Mouse (Mus musculus): Measurements from ENCODE around the gene Rasgrp3. TPM values are rescaled to one million over a fixed set of nuclear protein-coding genes. Genes with fewer than 3 reads are reported as not detected.

The Rasgrp3 gene
- polyA plus RNA-seq, 1 experiment: 0.60 TPM

DNA sequence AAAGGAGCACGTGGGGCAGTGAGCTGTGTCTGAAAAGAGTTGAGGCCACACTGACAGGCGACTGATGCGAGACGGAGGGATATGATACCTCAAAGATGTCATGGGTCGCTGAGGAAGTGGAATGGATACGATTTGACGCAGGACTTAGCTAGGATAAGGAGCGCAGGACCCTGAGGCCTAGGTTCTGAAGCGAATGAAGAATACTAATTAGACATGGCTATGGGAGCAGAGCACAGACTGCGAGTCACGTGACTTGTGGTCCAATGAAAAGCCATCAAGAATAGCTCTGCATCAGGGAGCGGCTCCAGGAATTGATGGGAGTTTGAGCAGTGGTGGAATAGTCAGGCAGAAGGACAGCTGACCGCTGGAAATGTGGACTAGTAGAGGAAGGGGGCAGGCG is 3.4 kb downstream of the Rasgrp3 start:
- Histone ChIP-seq H3K27me3 (ENCODE audit: control insufficient read depth, insufficient read depth, low read length, poor library complexity, severe bottlenecking) (no peaks in the 10 kb centered on the region), H3K4me3 (ENCODE audit: low read depth, low read length) (no peak overlapping the region), H3K36me3 (ENCODE audit: control insufficient read depth, insufficient read depth, low read length, poor library complexity, severe bottlenecking) (no peaks in the 10 kb centered on the region), H3K4me1 (ENCODE audit: control insufficient read depth, insufficient read depth, low read length) (no peaks in the 10 kb centered on the region), H3K9ac (ENCODE audit: low read depth, poor library complexity, severe bottlenecking) (no peak overlapping the region), H3K27ac (ENCODE audit: insufficient read depth, low read length) (no peak overlapping the region), H3K9me3 (replicated peaks; ENCODE audit: control insufficient read depth, insufficient read depth, low read length, poor library complexity, severe bottlenecking) (no peaks in the 10 kb centered on the region)
- TF ChIP-seq CTCF (IDR thresholded peaks at IDR 0.05; ENCODE audit: low read depth, low read length) (no peak), EP300 (IDR thresholded peaks at IDR 0.05; ENCODE audit: insufficient read depth, low read depth, low read length) (no peak), POLR2A (IDR thresholded peaks at IDR 0.05; ENCODE audit: insufficient read depth, low read length) (no peak)

DNA sequence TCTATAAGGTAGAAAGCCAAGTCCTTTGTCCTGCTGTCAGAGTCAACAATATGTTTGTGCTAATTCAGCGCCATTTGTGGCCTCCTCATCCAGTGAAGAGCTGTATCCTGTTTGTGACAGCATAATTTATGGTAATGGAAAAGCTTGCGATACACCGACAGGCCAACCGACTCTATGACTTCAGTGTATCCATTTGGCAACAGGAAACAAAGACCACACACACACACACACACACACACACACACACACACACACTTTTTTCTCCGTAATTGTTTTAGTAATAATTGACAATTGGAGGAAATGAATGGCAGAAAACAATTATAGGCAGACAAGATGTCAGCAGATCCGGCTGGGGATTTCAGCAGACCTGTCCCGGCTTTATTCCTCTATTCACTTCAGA is 4.9 kb downstream of the Rasgrp3 start:
- H3K4me1 ChIP-seq (ENCODE audit: control insufficient read depth, insufficient read depth, low read length): no peaks in the 10 kb centered on the region
- H3K27me3 ChIP-seq (ENCODE audit: control insufficient read depth, insufficient read depth, low read length, poor library complexity, severe bottlenecking): no peaks in the 10 kb centered on the region
- no peak overlapping the region for H3K27ac ChIP-seq (ENCODE audit: insufficient read depth, low read length)
- no peaks in the 10 kb centered on the region for H3K36me3 ChIP-seq (ENCODE audit: control insufficient read depth, insufficient read depth, low read length, poor library complexity, severe bottlenecking)
- no peak overlapping the region for H3K4me3 ChIP-seq (ENCODE audit: low read depth, low read length)
- no peak for TF ChIP-seq EP300 (IDR thresholded peaks at IDR 0.05; ENCODE audit: insufficient read depth, low read depth, low read length)
- TF ChIP-seq POLR2A (IDR thresholded peaks at IDR 0.05; ENCODE audit: insufficient read depth, low read length): no peak
- no peak for TF ChIP-seq CTCF (IDR thresholded peaks at IDR 0.05; ENCODE audit: low read depth, low read length)
- no peaks in the 10 kb centered on the region for H3K9me3 ChIP-seq (replicated peaks; ENCODE audit: control insufficient read depth, insufficient read depth, low read length, poor library complexity, severe bottlenecking)
- H3K9ac ChIP-seq (ENCODE audit: low read depth, poor library complexity, severe bottlenecking): no peak overlapping the region

DNA sequence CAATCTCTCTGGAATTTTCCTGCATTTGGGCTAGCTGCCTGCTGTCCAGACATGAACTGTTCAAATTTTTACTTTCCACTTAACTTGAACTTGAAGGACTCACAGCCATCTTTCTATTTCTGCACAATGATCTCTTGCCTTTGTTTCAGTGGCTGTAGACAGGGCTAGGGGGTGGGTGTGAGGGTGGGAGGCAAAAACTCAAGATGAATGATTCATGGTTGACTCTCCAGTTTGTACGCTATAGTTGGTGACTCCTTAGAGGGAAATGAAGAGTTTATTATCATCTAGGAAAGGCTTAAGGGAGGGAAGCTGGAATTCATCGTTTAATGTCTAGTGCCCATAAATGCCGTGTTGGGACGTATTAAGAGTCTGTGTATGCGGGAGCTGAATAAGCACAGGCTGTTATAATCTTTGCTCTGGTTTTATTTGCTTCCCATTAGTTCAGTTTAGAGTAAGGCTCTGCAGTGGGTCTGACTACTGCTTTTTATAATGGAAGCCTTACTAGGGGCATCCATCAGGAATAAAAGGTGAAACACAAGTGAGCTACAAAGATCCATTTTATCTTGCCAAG is 5.6 kb downstream of the Rasgrp3 start:
- H3K4me3 ChIP-seq (ENCODE audit: low read depth, low read length): no peak overlapping the region
- no peak for TF ChIP-seq POLR2A (IDR thresholded peaks at IDR 0.05; ENCODE audit: insufficient read depth, low read length)
- TF ChIP-seq EP300 (IDR thresholded peaks at IDR 0.05; ENCODE audit: insufficient read depth, low read depth, low read length): no peak
- no peak for TF ChIP-seq CTCF (IDR thresholded peaks at IDR 0.05; ENCODE audit: low read depth, low read length)
- H3K4me1 ChIP-seq (ENCODE audit: control insufficient read depth, insufficient read depth, low read length): no peaks in the 10 kb centered on the region

DNA sequence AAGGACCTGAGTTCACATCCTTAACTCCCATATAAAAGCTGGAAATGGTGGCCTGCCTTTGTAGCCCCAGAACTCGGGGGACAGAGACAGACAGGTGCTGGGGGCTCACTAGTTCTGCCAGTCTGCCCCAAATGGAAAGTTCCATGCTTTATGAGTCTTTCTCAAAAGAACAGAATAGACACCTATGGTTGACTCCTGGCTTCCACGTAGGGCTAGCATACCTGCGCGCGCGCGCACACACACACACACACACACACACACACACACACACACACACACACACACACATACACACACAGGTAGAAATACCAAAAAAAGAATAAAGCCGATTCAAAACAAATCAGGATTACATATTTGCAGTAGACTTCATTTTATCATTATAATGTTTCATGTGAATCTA is 6.7 kb downstream of the Rasgrp3 start:
- H3K27me3 ChIP-seq (ENCODE audit: control insufficient read depth, insufficient read depth, low read length, poor library complexity, severe bottlenecking): no peaks in the 10 kb centered on the region
- TF ChIP-seq EP300 (IDR thresholded peaks at IDR 0.05; ENCODE audit: insufficient read depth, low read depth, low read length): no peak
- TF ChIP-seq POLR2A (IDR thresholded peaks at IDR 0.05; ENCODE audit: insufficient read depth, low read length): no peak
- no peak for TF ChIP-seq CTCF (IDR thresholded peaks at IDR 0.05; ENCODE audit: low read depth, low read length)
- H3K36me3 ChIP-seq (ENCODE audit: control insufficient read depth, insufficient read depth, low read length, poor library complexity, severe bottlenecking): no peaks in the 10 kb centered on the region
- no peaks in the 10 kb centered on the region for H3K4me1 ChIP-seq (ENCODE audit: control insufficient read depth, insufficient read depth, low read length)
- no peak overlapping the region for H3K4me3 ChIP-seq (ENCODE audit: low read depth, low read length)
- H3K27ac ChIP-seq (ENCODE audit: insufficient read depth, low read length): no peak overlapping the region
- H3K9me3 ChIP-seq (replicated peaks; ENCODE audit: control insufficient read depth, insufficient read depth, low read length, poor library complexity, severe bottlenecking): no peaks in the 10 kb centered on the region
- H3K9ac ChIP-seq (ENCODE audit: low read depth, poor library complexity, severe bottlenecking): no peak overlapping the region

More for the DNA sequence above, 5.6 kb downstream of the Rasgrp3 start:
- no peaks in the 10 kb centered on the region for H3K36me3 ChIP-seq (ENCODE audit: control insufficient read depth, insufficient read depth, low read length, poor library complexity, severe bottlenecking)
- no peak overlapping the region for H3K27ac ChIP-seq (ENCODE audit: insufficient read depth, low read length)
- no peak overlapping the region for H3K9ac ChIP-seq (ENCODE audit: low read depth, poor library complexity, severe bottlenecking)
- H3K27me3 ChIP-seq (ENCODE audit: control insufficient read depth, insufficient read depth, low read length, poor library complexity, severe bottlenecking): no peaks in the 10 kb centered on the region
- H3K9me3 ChIP-seq (replicated peaks; ENCODE audit: control insufficient read depth, insufficient read depth, low read length, poor library complexity, severe bottlenecking): no peaks in the 10 kb centered on the region

DNA sequence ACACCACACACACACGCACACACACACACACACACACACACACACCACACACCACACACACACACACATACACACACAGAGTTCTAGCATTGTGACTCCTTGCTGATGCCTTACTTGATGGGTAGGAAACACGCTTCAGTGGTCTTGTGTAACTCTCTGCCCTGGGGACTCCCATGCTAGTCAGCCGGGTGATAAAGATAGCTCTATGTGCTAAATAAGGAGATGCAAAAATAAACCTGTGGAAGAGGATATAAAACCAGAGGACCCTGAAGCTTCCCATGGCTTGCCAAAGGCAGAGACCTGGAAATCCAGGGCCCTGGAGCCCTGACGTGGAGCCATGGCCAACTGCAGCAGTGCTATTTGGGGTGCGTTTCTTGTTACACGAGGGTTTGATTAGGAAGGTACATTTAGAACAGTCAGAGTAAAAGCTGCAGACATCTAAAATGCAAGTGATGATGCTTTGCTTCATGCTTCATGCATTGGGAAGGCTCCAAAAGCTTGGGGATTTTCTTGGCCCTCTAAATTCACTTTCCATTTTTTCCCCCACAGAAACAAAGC is 7.4 kb downstream of the Rasgrp3 start:
- Histone ChIP-seq H3K9me3 (replicated peaks; ENCODE audit: control insufficient read depth, insufficient read depth, low read length, poor library complexity, severe bottlenecking) (no peaks in the 10 kb centered on the region), H3K27ac (ENCODE audit: insufficient read depth, low read length) (no peak overlapping the region), H3K4me1 (ENCODE audit: control insufficient read depth, insufficient read depth, low read length) (no peaks in the 10 kb centered on the region), H3K4me3 (ENCODE audit: low read depth, low read length) (no peak overlapping the region), H3K27me3 (ENCODE audit: control insufficient read depth, insufficient read depth, low read length, poor library complexity, severe bottlenecking) (no peaks in the 10 kb centered on the region), H3K9ac (ENCODE audit: low read depth, poor library complexity, severe bottlenecking) (no peak overlapping the region), H3K36me3 (ENCODE audit: control insufficient read depth, insufficient read depth, low read length, poor library complexity, severe bottlenecking) (no peaks in the 10 kb centered on the region)
- TF ChIP-seq EP300 (IDR thresholded peaks at IDR 0.05; ENCODE audit: insufficient read depth, low read depth, low read length): no peak
- no peak for TF ChIP-seq POLR2A (IDR thresholded peaks at IDR 0.05; ENCODE audit: insufficient read depth, low read length)
- no peak for TF ChIP-seq CTCF (IDR thresholded peaks at IDR 0.05; ENCODE audit: low read depth, low read length)

GRCm38 (mm10) chr17:75448257-75448656 is 12.6 kb downstream of the Rasgrp3 start:
- Histone ChIP-seq H3K9ac (ENCODE audit: low read depth, poor library complexity, severe bottlenecking) (no peak overlapping the region), H3K4me1 (ENCODE audit: control insufficient read depth, insufficient read depth, low read length) (no peaks in the 10 kb centered on the region), H3K9me3 (replicated peaks; ENCODE audit: control insufficient read depth, insufficient read depth, low read length, poor library complexity, severe bottlenecking) (no peaks in the 10 kb centered on the region), H3K27me3 (ENCODE audit: control insufficient read depth, insufficient read depth, low read length, poor library complexity, severe bottlenecking) (no peaks in the 10 kb centered on the region), H3K27ac (ENCODE audit: insufficient read depth, low read length) (no peak overlapping the region), H3K36me3 (ENCODE audit: control insufficient read depth, insufficient read depth, low read length, poor library complexity, severe bottlenecking) (no peaks in the 10 kb centered on the region), H3K4me3 (ENCODE audit: low read depth, low read length) (no peak overlapping the region)
- TF ChIP-seq POLR2A (IDR thresholded peaks at IDR 0.05; ENCODE audit: insufficient read depth, low read length): no peak
- TF ChIP-seq CTCF (IDR thresholded peaks at IDR 0.05; ENCODE audit: low read depth, low read length): peak; percentile 16
